Mouse (Mus musculus) E14TG2a.4 (cell line): ENCODE data around the gene Ogfod2.
A peak's percentile ranks its signal among the peaks of the same experiment; 100 is the strongest.

Experiments used
- H3K27me3 ChIP-seq: 2 replicates; pipeline ENCODE4 v1.6.1; 2014; ENCODE audit warnings: low read length, control low read depth; ENCODE audit not compliant: insufficient read depth
- H3K36me3 ChIP-seq: 2 replicates; pipeline ENCODE4 v1.6.1; 2014; ENCODE audit warnings: low read length, control low read depth; ENCODE audit not compliant: insufficient read depth
- H3K4me1 ChIP-seq: replicated peaks from 2 replicates; pipeline ENCODE4 v1.6.1; 2014; ENCODE audit warnings: low read depth, low read length, control low read depth
- H3K4me3 ChIP-seq: replicated peaks from 2 replicates; pipeline ENCODE4 v1.5.1; 2014; ENCODE audit warnings: mild to moderate bottlenecking, low read length
- H3K9me3 ChIP-seq: 2 replicates; pipeline ENCODE4 v1.6.1; 2014; ENCODE audit warnings: low read length, control low read depth
- CTCF ChIP-seq: conservative IDR thresholded peaks from 2 replicates; pipeline ENCODE4 v1.5.1; 2014; ENCODE audit warnings: low read length
- NANOG ChIP-seq: IDR thresholded peaks from 2 replicates; pipeline ENCODE4 v1.6.1; 2014; ENCODE audit warnings: borderline replicate concordance, low read length, mixed read lengths
- POU5F1 ChIP-seq: IDR thresholded peaks from 2 replicates; pipeline ENCODE4 v1.6.1; 2014; ENCODE audit warnings: low read length, borderline replicate concordance

Ogfod2 gene

GRCm38 (mm10) chr5:124155943-124156342 lies 43.8 kb downstream of the Ogfod2 start:
- H3K4me3 ChIP-seq = no peak overlapping the region
- H3K36me3 ChIP-seq = no peaks in the 10 kb centered on the region
- peaks cover 10% of the 10 kb centered on the region; the same call in 1 of the 2 replicates for H3K4me1 ChIP-seq
- no peaks in the 10 kb centered on the region for H3K9me3 ChIP-seq
- H3K27me3 ChIP-seq = no peaks in the 10 kb centered on the region
- TF ChIP-seq POU5F1 = no peak
- no peak for TF ChIP-seq NANOG

- H3K4me3 ChIP-seq = no peak overlapping the region
- no peaks in the 10 kb centered on the region for H3K27me3 ChIP-seq
- H3K9me3 ChIP-seq = no peaks in the 10 kb centered on the region
- peaks cover 26% of the 10 kb centered on the region for H3K4me1 ChIP-seq
- no peaks in the 10 kb centered on the region for H3K36me3 ChIP-seq
- TF ChIP-seq NANOG = no peak
- no peak for TF ChIP-seq CTCF
- no peak for TF ChIP-seq POU5F1
Measured at GRCm38 (mm10) chr5:124158305-124158704, 46.2 kb downstream of the Ogfod2 start.

- peaks cover 31% of the 10 kb centered on the region for H3K4me1 ChIP-seq
- H3K9me3 ChIP-seq = no peaks in the 10 kb centered on the region
- H3K36me3 ChIP-seq = no peaks in the 10 kb centered on the region
- TF ChIP-seq POU5F1 (no peak), CTCF (no peak), NANOG (no peak)
- H3K27me3 ChIP-seq = no peaks in the 10 kb centered on the region
- H3K4me3 ChIP-seq = no peak overlapping the region
Measured at GRCm38 (mm10) chr5:124159453-124159852, 47.4 kb downstream of the Ogfod2 start.

- Histone ChIP-seq H3K27me3 (no peaks in the 10 kb centered on the region), H3K9me3 (no peaks in the 10 kb centered on the region), H3K4me3 (no peak overlapping the region), H3K36me3 (no peaks in the 10 kb centered on the region), H3K4me1 (peaks cover 46% of the 10 kb centered on the region)
- no peak for TF ChIP-seq CTCF
- TF ChIP-seq NANOG = no peak
- no peak for TF ChIP-seq POU5F1
Measured at GRCm38 (mm10) chr5:124161831-124162230, 49.7 kb downstream of the Ogfod2 start.

- H3K4me1 ChIP-seq = peaks cover 46% of the 10 kb centered on the region
- no peaks in the 10 kb centered on the region for H3K36me3 ChIP-seq
- H3K27me3 ChIP-seq = no peaks in the 10 kb centered on the region
- TF ChIP-seq NANOG (no peak), CTCF (peak; percentile 52), POU5F1 (no peak)
- no peak overlapping the region for H3K4me3 ChIP-seq
- no peaks in the 10 kb centered on the region for H3K9me3 ChIP-seq
Measured at GRCm38 (mm10) chr5:124162577-124162976, 50.5 kb downstream of the Ogfod2 start.

GRCm38 (mm10) chr5:124163445-124163844 lies 51.3 kb downstream of the Ogfod2 start:
- H3K4me1 ChIP-seq = peaks cover 46% of the 10 kb centered on the region
- TF ChIP-seq POU5F1 (no peak), CTCF (no peak), NANOG (no peak)
- no peaks in the 10 kb centered on the region for H3K27me3 ChIP-seq
- H3K4me3 ChIP-seq = no peak overlapping the region
- no peaks in the 10 kb centered on the region for H3K36me3 ChIP-seq
- H3K9me3 ChIP-seq = no peaks in the 10 kb centered on the region
